Mouse (Mus musculus) neutrophil, adult 5-6 weeks (primary cell): ENCODE data around the gene Slc39a7. TPM values are rescaled to one million over a fixed set of nuclear protein-coding genes. Genes with fewer than 3 reads are reported as not detected.

ENCODE experiments used
- ATAC-seq: fragments of 151-379, 151-347 bp; 2 replicates; pipeline ENCODE4 v1.8.0; 2017; ENCODE audit warnings: mild to moderate bottlenecking, moderate TSS enrichment; ENCODE audit not compliant: insufficient number of reproducible peaks, poor library complexity, low FRiP score, severe bottlenecking; ENCODE audit errors: extremely low read depth
- total RNA-seq: library from RNA; stranded (forward); fragments of 200-1000 nt; gene quantifications from 2 replicates; pipeline ENCODE4 v1.2.3, GENCODE M21; 2017

Slc39a7 gene
- 65.5 and 69.1 TPM in 2 replicates for total RNA-seq

GRCm38 (mm10) chr17:34031465-34032173, at the start of gene Slc39a7, which contains the start of gene Rxrb:
Gene Slc39a7, minus strand, starts transcription at chr17:34031682.
Gene Rxrb, plus strand, starts transcription at chr17:34031812.
- ATAC-seq, result peak; percentile 59

GRCm38 (mm10) chr17:34079621-34080020, 48.1 kb upstream of the Slc39a7 start:
- ATAC-seq, result peak; percentile 83

- no peak for ATAC-seq
Measured at GRCm38 (mm10) chr17:34079002-34079401, 47.5 kb upstream of the Slc39a7 start.

GRCm38 (mm10) chr17:34078148-34078547, 46.7 kb upstream of the Slc39a7 start:
- no peak for ATAC-seq

GRCm38 (mm10) chr17:34077549-34077948, 46.1 kb upstream of the Slc39a7 start:
- ATAC-seq, result peak; percentile 62; the same call in 1 of the 2 replicates

- 0 out of 2 replicates have a peak, but pooled peaks have one; percentile 28 for ATAC-seq
Measured at GRCm38 (mm10) chr17:34075271-34075670, 43.8 kb upstream of the Slc39a7 start.

- ATAC-seq, result peak; percentile 75
Measured at GRCm38 (mm10) chr17:34072091-34072490, 40.6 kb upstream of the Slc39a7 start.

GRCm38 (mm10) chr17:34068864-34069263, 37.4 kb upstream of the Slc39a7 start:
- ATAC-seq, result no peak

GRCm38 (mm10) chr17:34057224-34057623, 25.7 kb upstream of the Slc39a7 start:
- no peak for ATAC-seq

GRCm38 (mm10) chr17:34047404-34048050, 16.0 kb upstream of the Slc39a7 start:
- peak; percentile 34; the same call in 1 of the 2 replicates for ATAC-seq

GRCm38 (mm10) chr17:34045941-34046340, 14.5 kb upstream of the Slc39a7 start:
- ATAC-seq, result no peak

- ATAC-seq, result no peak
Measured at GRCm38 (mm10) chr17:34039562-34040450, 8.3 kb upstream of the Slc39a7 start.

GRCm38 (mm10) chr17:34038878-34039561, 7.5 kb upstream of the Slc39a7 start, which contains the start of gene Col11a2:
Gene Col11a2, plus strand, starts transcription at chr17:34039437.
- ATAC-seq, result no peak

GRCm38 (mm10) chr17:34038440-34038839, 7.0 kb upstream of the Slc39a7 start:
- ATAC-seq, result no peak

GRCm38 (mm10) chr17:34037241-34037640, 5.8 kb upstream of the Slc39a7 start:
- no peak for ATAC-seq

GRCm38 (mm10) chr17:34036647-34037046, 5.2 kb upstream of the Slc39a7 start:
- no peak for ATAC-seq

GRCm38 (mm10) chr17:34035517-34035916, 4.0 kb upstream of the Slc39a7 start:
- no peak for ATAC-seq

- peak; percentile 34; the same call in 1 of the 2 replicates for ATAC-seq
Measured at GRCm38 (mm10) chr17:34034064-34034463, 2.6 kb upstream of the Slc39a7 start.

GRCm38 (mm10) chr17:34033441-34033840, 2.0 kb upstream of the Slc39a7 start:
- no peak for ATAC-seq
